Mouse (Mus musculus) intestine, embryonic 14.5 days (tissue): ENCODE results near the gene Akt1s1. TPM values are rescaled to one million over a fixed set of nuclear protein-coding genes. Genes with fewer than 3 reads are reported as not detected.

ENCODE experiments used
- ATAC-seq: fragments of 200-750 bp; cut with Nextera tagmentation; replicated peaks from 2 replicates; pipeline ENCODE4 v1.8.0; 2017; ENCODE audit warnings: low read depth, moderate number of reproducible peaks, moderate TSS enrichment, moderate library complexity; ENCODE audit not compliant: low FRiP score, low TSS enrichment
- DNase-seq: peaks from one replicate; pipeline ENCODE4 v3.0.0-alpha.2; 2018; ENCODE audit warnings: low spot score
- H3K27ac ChIP-seq: fragments of 300-500 bp; sonication (generic); 2 replicates; pipeline ENCODE4 v1.5.1; 2014; ENCODE audit warnings: low read depth, mild to moderate bottlenecking, control low read depth
- H3K27me3 ChIP-seq: fragments of 300-500 bp; sonication (generic); replicated peaks from 2 replicates; pipeline ENCODE4 v1.6.1; 2014; ENCODE audit warnings: low read length, control low read depth; ENCODE audit not compliant: control insufficient read depth, insufficient read depth
- H3K36me3 ChIP-seq: fragments of 300-500 bp; sonication (generic); 2 replicates; pipeline ENCODE4 v1.6.1; 2014; ENCODE audit warnings: low read length, control low read depth; ENCODE audit not compliant: control insufficient read depth, insufficient read depth
- H3K4me1 ChIP-seq: fragments of 300-500 bp; sonication (generic); replicated peaks from 2 replicates; pipeline ENCODE4 v1.6.1; 2014; ENCODE audit warnings: low read length, control low read depth, mixed read lengths; ENCODE audit not compliant: control insufficient read depth, insufficient read depth
- H3K4me2 ChIP-seq: fragments of 300-500 bp; sonication (generic); 2 replicates; pipeline ENCODE4 v1.6.1; 2014; ENCODE audit warnings: low read length
- H3K4me3 ChIP-seq: fragments of 300-500 bp; sonication (generic); 2 replicates; pipeline ENCODE4 v1.5.1; 2014; ENCODE audit warnings: low read depth, low read length, control low read depth, mixed read lengths
- H3K9ac ChIP-seq: fragments of 300-500 bp; sonication (generic); 2 replicates; pipeline ENCODE4 v1.6.1; 2014; ENCODE audit warnings: mild to moderate bottlenecking, low read length
- H3K9me3 ChIP-seq: fragments of 300-500 bp; sonication (generic); 2 replicates; pipeline ENCODE4 v1.6.1; 2016; ENCODE audit warnings: low read length, control low read depth; ENCODE audit not compliant: control insufficient read depth
- WGBS: fragments of 180-500 bp; shearing (Covaris S2); extraction: QIAGEN DNeasy Blood & Tissue Kit; methylation state at CpG from one replicate; pipeline ENCODE4 v1.1.7; 2014; 5-methylcytosine and 5-hydroxymethylcytosine counted together
- polyA plus RNA-seq: library from polyadenylated mRNA; unstranded; fragments of >200 nt; fragmentation: Nextera tagmentation; extraction: Ambion mirVana; gene quantifications from 2 replicates; pipeline ENCODE4 v1.2.1, GENCODE M21; 2014

Akt1s1 gene
- polyA plus RNA-seq, 1 experiment from 2014 or later, result 68.0 TPM

GRCm38 (mm10) chr7:44892276-44892921 is 43.6 kb downstream of the Akt1s1 start, which contains the start of gene Med25:
Gene Med25 (minus strand): TSS chr7:44892712.
- peak; percentile 97 for DNase-seq
- WGBS, result under 1% methylated on average over 56 of the region's 56 CpGs
- H3K9me3 ChIP-seq, result no peaks in the 10 kb centered on the region
- peaks cover 20% of the 10 kb centered on the region for H3K36me3 ChIP-seq
- ATAC-seq, result peak; percentile 75
- peak within 1 kb of the TSS; percentile 91 for H3K4me3 ChIP-seq
- no peaks in the 10 kb centered on the region for H3K27me3 ChIP-seq
- H3K9ac ChIP-seq, result peak within 1 kb of the TSS; percentile 95
- H3K27ac ChIP-seq, result peak within 1 kb of the TSS; percentile 99
- H3K4me1 ChIP-seq, result peaks cover 29% of the 10 kb centered on the region
- H3K4me2 ChIP-seq, result peak within 1 kb of the TSS; percentile 90

GRCm38 (mm10) chr7:44893197-44893596 is 44.4 kb downstream of the Akt1s1 start:
- Histone ChIP-seq H3K9me3 (no peaks in the 10 kb centered on the region), H3K4me2 (peak overlapping the region; percentile 90), H3K27me3 (no peaks in the 10 kb centered on the region), H3K9ac (peak overlapping the region; percentile 37; the same call in 1 of the 2 replicates), H3K36me3 (peaks cover 18% of the 10 kb centered on the region), H3K4me3 (peak overlapping the region; percentile 91), H3K27ac (peak overlapping the region; percentile 99), H3K4me1 (peaks cover 29% of the 10 kb centered on the region)
- 24% methylated on average over 8 of the region's 8 CpGs for WGBS
- DNase-seq, result no peak
- no peak for ATAC-seq

GRCm38 (mm10) chr7:44894175-44894574 is 45.4 kb downstream of the Akt1s1 start:
- Histone ChIP-seq H3K9ac (no peak overlapping the region), H3K9me3 (no peaks in the 10 kb centered on the region), H3K4me2 (no peak overlapping the region), H3K4me3 (no peak overlapping the region), H3K27ac (no peak overlapping the region), H3K4me1 (peaks cover 29% of the 10 kb centered on the region), H3K27me3 (no peaks in the 10 kb centered on the region), H3K36me3 (peaks cover 15% of the 10 kb centered on the region)
- ATAC-seq, result no peak
- 90% methylated on average over 3 of the region's 3 CpGs for WGBS
- DNase-seq, result no peak

GRCm38 (mm10) chr7:44895206-44895592 is 46.4 kb downstream of the Akt1s1 start:
- no peaks in the 10 kb centered on the region for H3K9me3 ChIP-seq
- no peaks in the 10 kb centered on the region for H3K27me3 ChIP-seq
- H3K4me2 ChIP-seq, result peak overlapping the region; percentile 71
- 67% methylated on average over 7 of the region's 7 CpGs for WGBS
- H3K4me3 ChIP-seq, result peak overlapping the region; percentile 64
- no peak for ATAC-seq
- peak overlapping the region; percentile 74 for H3K27ac ChIP-seq
- H3K4me1 ChIP-seq, result peaks cover 29% of the 10 kb centered on the region
- peak; percentile 55 for DNase-seq
- no peak overlapping the region for H3K9ac ChIP-seq
- H3K36me3 ChIP-seq, result peaks cover 19% of the 10 kb centered on the region

- WGBS, result 2% methylated on average over 34 of the region's 34 CpGs
Measured at GRCm38 (mm10) chr7:44895593-44896434, 47.0 kb downstream of the Akt1s1 start, which contains the start of gene Fuz. Gene Fuz (plus strand): TSS chr7:44896079.

GRCm38 (mm10) chr7:44896499-44896898 is 47.7 kb downstream of the Akt1s1 start:
- no peak for DNase-seq
- peak overlapping the region; percentile 74 for H3K27ac ChIP-seq
- peak overlapping the region; percentile 71 for H3K9ac ChIP-seq
- ATAC-seq, result no peak
- 43% methylated on average over 10 of the region's 10 CpGs for WGBS
- peak overlapping the region; percentile 71 for H3K4me2 ChIP-seq
- peaks cover 26% of the 10 kb centered on the region for H3K4me1 ChIP-seq
- peaks cover 23% of the 10 kb centered on the region for H3K36me3 ChIP-seq
- peak overlapping the region; percentile 64 for H3K4me3 ChIP-seq
- H3K27me3 ChIP-seq, result no peaks in the 10 kb centered on the region
- H3K9me3 ChIP-seq, result no peaks in the 10 kb centered on the region

More at GRCm38 (mm10) chr7:44895593-44896434, 47.0 kb downstream of the Akt1s1 start, which contains the start of gene Fuz:
- peaks cover 29% of the 10 kb centered on the region for H3K4me1 ChIP-seq
- H3K27me3 ChIP-seq, result no peaks in the 10 kb centered on the region
- H3K4me2 ChIP-seq, result peak within 1 kb of the TSS; percentile 71
- H3K9me3 ChIP-seq, result no peaks in the 10 kb centered on the region
- peak within 1 kb of the TSS; percentile 71 for H3K9ac ChIP-seq
- H3K4me3 ChIP-seq, result peak within 1 kb of the TSS; percentile 64
- peaks cover 21% of the 10 kb centered on the region for H3K36me3 ChIP-seq
- DNase-seq, result peak; percentile 92
- peak within 1 kb of the TSS; percentile 74 for H3K27ac ChIP-seq
- peak; percentile 44 for ATAC-seq

- Histone ChIP-seq H3K27ac (no peak overlapping the region), H3K9me3 (no peaks in the 10 kb centered on the region), H3K4me2 (no peak overlapping the region), H3K27me3 (no peaks in the 10 kb centered on the region), H3K9ac (no peak overlapping the region), H3K36me3 (peaks cover 29% of the 10 kb centered on the region), H3K4me1 (peaks cover 18% of the 10 kb centered on the region), H3K4me3 (no peak overlapping the region)
- DNase-seq, result no peak
- ATAC-seq, result no peak; the same call in 1 of the 2 replicates
- 42% methylated on average over 18 of the region's 19 CpGs for WGBS
Measured at GRCm38 (mm10) chr7:44898607-44899006, 49.8 kb downstream of the Akt1s1 start.

- Histone ChIP-seq H3K27ac (no peak overlapping the region), H3K36me3 (peaks cover 49% of the 10 kb centered on the region), H3K4me2 (no peak overlapping the region), H3K9ac (no peak overlapping the region), H3K9me3 (no peaks in the 10 kb centered on the region), H3K27me3 (no peaks in the 10 kb centered on the region), H3K4me3 (no peak overlapping the region), H3K4me1 (peaks cover 13% of the 10 kb centered on the region)
- no peak for DNase-seq
- 0 out of 2 replicates have a peak, but pooled peaks have one; percentile 6 for ATAC-seq
- 89% methylated on average over 11 of the region's 11 CpGs for WGBS
Measured at GRCm38 (mm10) chr7:44900632-44901031, 51.8 kb downstream of the Akt1s1 start.
